Mouse (Mus musculus) ZHBTc4 (cell line): ENCODE results near the gene Hes7.
A peak's percentile ranks its signal among the peaks of the same experiment; 100 is the strongest.

Source experiments
- DNase-seq: peaks from one replicate; pipeline ENCODE4 v3.0.0-alpha.2; 2011; ENCODE audit warnings: low read depth, low spot score

Hes7 gene

GRCm38 (mm10) chr11:69117737-69118695, 2.2 kb upstream of the Hes7 start:
- DNase-seq, result peak; percentile 74

- peak; percentile 89 for DNase-seq
Measured at GRCm38 (mm10) chr11:69118765-69119164, 1.4 kb upstream of the Hes7 start.

- no peak for DNase-seq
Measured at GRCm38 (mm10) chr11:69119446-69120155, 603 bp upstream of the Hes7 start.

DNA sequence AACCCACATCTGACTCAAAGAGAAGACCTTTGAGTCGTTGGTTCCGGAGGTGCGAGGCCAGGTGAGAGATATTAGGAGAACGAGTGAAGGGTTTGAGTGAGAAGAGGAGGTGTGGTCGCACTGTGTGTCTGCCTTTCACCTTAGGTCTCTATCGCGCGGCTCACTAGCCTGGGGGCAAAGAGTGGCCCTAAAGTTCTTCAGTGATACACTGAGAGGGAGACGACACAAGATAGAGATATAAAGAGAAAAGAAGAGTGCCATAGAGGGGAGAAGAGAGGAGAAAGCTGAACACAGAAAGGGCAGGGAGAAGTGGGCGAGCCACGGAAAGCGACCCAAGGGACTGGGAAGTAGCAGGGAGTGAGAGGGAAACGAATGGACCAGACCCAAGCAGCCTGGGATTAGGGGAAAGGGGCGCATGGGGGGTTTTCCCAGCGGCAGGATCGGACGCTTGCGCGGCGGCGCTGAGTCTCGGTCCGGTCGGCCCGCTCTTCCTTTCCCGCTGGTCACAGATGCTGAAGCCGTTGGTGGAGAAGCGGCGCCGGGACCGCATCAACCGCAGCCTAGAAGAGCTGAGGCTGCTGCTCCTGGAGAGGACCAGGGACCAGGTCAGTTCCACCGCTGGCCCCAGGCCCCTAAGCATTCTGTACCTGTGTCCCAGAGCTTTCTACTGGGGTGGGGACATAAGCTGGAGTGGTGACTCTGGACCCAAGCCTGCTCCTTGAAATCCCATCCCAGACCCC, 967 bp downstream of the Hes7 start:
- DNase-seq, result peak; percentile 49

DNA sequence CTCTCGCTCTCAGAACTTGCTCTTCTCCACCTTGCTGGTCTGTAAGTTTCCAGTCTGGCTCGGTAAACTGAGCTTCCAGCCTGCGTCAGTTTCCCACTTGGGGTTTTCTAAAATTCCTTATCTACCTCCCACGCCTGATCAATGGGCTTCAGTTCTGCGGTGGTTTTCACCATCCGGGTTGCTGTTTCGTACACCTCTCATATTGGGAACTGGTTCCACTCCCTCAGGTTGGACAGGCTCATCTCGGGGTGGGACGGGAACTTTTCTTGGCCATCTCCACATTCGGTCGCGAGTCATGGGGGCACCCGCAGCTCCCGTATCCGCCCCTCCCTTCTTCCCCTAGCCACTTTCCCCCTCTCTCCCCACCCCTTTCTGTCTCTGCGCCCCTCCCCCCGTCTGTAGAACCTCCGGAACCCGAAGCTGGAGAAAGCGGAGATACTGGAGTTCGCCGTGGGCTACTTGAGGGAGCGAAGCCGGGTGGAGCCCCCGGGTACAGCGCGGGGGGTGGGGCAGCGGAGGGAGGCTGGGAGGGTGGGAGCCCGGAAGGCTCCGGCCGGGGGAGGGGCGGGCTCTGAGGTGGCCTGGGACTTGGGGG, 1.6 kb downstream of the Hes7 start:
- DNase-seq, result peak; percentile 77

DNA sequence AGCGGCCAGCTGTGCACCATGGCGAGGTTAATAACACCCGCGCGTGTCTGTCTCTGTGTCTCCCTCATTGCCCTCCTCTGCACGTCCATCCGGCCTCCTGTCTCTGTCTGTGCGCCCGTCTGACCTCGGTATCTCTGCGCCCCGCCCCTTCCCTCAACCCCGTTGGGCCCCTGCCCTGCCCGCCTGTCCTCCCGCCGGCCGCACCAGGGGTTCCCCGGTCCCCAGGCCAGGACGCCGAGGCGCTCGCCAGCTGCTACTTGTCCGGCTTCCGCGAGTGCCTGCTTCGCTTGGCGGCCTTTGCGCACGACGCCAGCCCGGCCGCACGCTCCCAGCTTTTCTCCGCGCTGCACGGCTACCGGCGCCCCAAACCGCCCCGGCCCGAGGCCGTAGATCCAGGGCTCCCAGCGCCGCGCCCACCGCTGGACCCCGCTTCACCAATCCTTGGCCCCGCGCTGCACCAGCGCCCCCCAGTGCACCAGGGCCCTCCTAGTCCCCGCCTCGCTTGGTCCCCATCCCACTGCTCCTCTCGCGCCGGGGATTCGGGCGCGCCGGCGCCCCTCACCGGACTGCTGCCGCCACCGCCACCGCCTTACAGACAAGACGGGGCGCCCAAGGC, 2.2 kb downstream of the Hes7 start, which contains the start of gene 9130213A22Rik:
Gene 9130213A22Rik (minus strand): TSS at position 254 of the 616 bp plus-strand sequence.
- peak; percentile 82 for DNase-seq

- peak; percentile 93 for DNase-seq
Measured at GRCm38 (mm10) chr11:69123056-69123692, 3.0 kb downstream of the Hes7 start.

DNA sequence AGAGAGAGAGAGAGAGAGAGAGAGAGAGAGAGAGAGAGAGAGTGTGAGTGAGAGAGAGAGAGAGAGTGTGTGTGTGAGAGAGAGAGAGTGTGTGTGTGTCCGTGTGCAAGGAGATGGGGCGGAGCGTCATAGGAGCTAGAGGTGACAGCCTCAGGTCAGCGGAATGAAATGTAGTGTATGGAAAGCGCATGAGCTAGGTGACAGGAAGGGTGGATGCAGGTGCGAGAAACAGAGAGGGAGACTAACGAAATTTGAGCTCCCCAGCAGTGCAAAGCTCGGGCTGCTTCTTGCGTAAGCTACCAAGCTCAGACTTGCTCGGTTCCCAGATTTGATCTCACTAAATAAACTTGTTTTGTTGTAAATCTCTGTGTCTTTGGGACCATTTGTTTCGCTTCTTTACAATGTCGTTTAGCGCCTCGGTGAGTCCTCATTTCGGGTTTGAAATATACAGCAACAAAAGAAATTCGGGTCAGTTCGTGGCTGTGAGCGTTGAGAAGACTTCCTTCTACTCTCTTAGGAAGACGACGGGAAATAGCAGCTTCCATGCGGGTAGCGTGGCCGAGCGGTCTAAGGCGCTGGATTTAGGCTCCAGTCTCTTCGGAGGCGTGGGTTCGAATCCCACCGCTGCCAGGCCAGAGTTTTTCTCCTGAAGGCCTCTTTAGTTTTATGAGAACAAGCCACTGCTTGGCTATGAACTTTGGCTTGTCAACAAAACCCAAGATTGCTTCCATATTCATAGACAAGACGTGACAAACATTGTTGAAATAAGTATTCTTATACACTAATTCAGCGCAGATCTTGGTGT, 3.7 kb downstream of the Hes7 start:
- peak; percentile 94 for DNase-seq

DNA sequence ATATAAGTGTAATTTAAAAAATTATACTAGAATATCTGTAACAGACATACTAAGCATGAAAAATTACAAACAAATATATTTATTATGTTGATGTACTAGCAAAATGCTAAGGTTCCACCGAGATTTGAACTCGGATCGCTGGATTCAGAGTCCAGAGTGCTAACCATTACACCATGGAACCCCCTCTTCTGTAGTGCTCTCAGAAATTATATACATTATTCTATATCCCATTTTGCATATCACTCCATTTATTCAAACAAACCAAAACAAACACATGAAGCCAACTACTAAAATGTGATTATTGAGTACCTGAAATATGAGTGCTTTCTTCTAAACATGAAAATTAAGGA, 4.3 kb downstream of the Hes7 start:
- DNase-seq, result peak; percentile 77

DNA sequence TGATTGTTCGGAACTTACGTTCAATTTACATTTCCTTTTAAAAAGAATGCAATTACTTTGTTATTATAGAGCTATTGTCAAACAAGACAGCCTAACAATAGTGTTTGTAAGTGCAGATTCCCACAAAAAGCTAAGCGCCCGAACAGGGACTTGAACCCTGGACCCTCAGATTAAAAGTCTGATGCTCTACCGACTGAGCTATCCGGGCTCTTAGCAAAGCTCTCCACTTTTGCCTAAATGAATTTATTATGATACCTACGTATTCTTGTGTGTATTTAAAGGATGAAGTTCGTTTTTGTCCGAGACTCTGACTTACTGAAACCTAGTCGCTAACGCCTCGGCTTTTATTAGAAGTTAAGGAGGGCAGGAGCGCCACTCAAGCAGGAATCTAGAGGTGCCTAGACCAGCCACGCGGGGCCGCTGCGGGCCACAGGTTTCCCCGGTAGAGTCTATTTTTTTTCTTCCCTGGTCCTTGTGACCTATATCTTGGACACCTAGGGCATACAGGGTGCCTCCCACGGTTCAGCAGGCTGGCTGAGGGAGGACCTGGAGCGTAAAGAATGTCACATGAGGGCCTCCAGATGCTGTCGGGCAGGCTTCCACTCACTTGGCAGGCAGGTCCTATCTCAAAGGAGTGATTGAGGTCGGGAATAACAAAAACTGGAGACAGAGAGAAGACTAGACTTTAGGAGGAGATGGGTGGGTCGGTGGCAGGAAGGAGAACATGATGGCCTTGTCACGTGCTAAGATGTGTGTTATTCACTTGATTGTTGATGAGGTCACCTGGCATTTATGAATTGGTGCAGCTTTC, 5.0 kb downstream of the Hes7 start:
- DNase-seq, result peak; percentile 96

GRCm38 (mm10) chr11:69125852-69125918, 5.5 kb downstream of the Hes7 start, which contains the start of gene Aloxe3:
Gene Aloxe3, plus strand, starts transcription at chr11:69125896.
- DNase-seq, result no peak

DNA sequence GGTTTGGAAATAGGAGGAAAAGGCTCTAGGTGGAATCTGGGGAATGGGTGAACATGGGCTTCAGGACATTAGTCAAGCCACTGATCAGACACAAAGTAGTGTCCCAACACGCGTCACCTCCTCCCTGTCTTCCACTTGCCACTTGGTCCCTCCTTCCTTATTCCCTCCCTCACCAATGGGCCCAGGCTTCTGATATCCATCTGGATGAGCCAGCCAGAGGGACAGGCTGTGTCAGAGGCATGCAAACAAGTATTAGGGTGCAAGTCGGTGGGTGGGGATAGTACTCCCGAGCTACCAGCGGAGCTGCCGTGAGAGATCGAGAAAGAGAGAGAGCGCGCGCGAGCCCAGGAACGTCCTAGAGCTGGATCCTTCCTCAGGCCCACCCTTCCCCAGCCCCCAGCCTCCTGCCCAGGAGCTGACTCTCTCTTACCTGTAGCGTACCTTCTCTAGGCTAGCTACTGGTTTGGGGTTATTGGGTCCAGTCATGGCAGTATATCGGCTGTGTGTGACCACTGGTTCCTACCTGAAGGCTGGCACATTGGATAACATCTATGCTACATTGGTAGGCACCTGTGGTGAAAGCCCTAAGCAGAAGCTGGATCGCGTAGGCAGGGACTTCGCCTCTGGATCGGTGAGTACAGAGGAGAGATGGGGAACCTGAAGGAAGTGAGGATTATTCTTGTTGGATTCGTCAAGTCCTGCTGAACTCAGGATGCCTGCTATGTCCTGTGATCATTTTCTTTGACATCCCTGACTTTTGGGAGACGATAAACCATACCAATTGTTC, 5.9 kb downstream of the Hes7 start:
- no peak for DNase-seq

DNA sequence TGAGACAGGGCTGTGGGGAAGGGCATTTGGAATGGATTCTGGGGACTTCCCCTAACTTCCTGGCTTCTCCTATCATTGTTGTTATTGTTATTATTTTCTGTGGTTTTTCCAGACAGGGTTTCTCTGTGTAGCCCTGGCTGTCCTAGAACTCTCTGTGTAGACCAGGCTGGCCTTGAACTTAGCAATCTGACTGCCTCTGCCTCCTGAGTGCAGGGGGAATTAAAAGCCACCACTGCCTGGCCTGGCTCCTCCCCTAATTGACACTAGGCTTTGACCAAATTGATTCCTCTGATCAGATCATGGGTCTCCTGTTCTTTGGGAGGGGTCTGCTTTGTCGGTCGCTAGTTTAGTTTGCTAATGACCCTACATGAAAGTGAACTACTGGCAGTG, 6.5 kb downstream of the Hes7 start:
- DNase-seq, result peak; percentile 41

- no peak for DNase-seq
Measured at GRCm38 (mm10) chr11:69128426-69129122, 8.4 kb downstream of the Hes7 start.

- DNase-seq, result peak; percentile 86
Measured at GRCm38 (mm10) chr11:69133566-69133922, 13.3 kb downstream of the Hes7 start.

GRCm38 (mm10) chr11:69133923-69134621, 13.9 kb downstream of the Hes7 start:
- DNase-seq, result peak; percentile 85

DNA sequence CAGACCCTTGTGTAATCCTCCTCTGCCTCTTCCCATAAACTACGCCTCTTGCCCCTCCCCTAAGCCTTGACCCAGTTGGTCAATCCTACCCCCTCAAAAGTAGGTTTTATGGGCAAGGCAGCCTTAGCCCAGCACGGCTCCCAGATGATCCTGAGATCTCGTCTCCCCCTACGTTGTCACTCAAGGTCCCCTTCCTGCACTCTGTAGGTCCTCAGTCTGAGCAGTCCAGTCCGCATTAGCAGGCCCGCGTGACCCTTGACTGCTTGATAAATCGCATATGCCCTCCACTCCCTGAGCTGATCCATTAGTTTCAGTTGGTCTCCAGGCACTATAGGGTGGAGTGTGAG, 14.4 kb downstream of the Hes7 start:
- DNase-seq, result no peak

- DNase-seq, result no peak
Measured at GRCm38 (mm10) chr11:69135361-69135760, 15.2 kb downstream of the Hes7 start.
